Mouse (Mus musculus) neural tube, embryonic 15.5 days (tissue): ENCODE measurements around the gene Nat8l. TPM values are rescaled to one million over a fixed set of nuclear protein-coding genes. Genes with fewer than 3 reads are reported as not detected.

Source experiments
- ATAC-seq: fragments of 200-750 bp; cut with Nextera tagmentation; 2 replicates; pipeline ENCODE4 v1.8.0; 2017; ENCODE audit warnings: mild to moderate bottlenecking, moderate TSS enrichment, moderate library complexity; ENCODE audit not compliant: low FRiP score
- H3K27ac ChIP-seq: fragments of 300-500 bp; sonication (generic); replicated peaks from 2 replicates; pipeline ENCODE4 v1.5.1; 2015; ENCODE audit warnings: mild to moderate bottlenecking, inconsistent platforms
- H3K27me3 ChIP-seq: fragments of 300-500 bp; sonication (generic); replicated peaks from 2 replicates; pipeline ENCODE4 v1.6.1; 2015; ENCODE audit warnings: inconsistent platforms
- H3K36me3 ChIP-seq: fragments of 300-500 bp; sonication (generic); 2 replicates; pipeline ENCODE4 v1.6.1; 2015; ENCODE audit warnings: inconsistent platforms
- H3K4me1 ChIP-seq: fragments of 300-500 bp; sonication (generic); 2 replicates; pipeline ENCODE4 v1.6.1; 2015; ENCODE audit warnings: inconsistent platforms
- H3K4me2 ChIP-seq: fragments of 300-500 bp; sonication (generic); 2 replicates; pipeline ENCODE4 v1.6.1; 2015; ENCODE audit warnings: inconsistent platforms, mild to moderate bottlenecking, moderate library complexity
- H3K4me3 ChIP-seq: fragments of 300-500 bp; sonication (generic); replicated peaks from 2 replicates; pipeline ENCODE4 v1.5.1; 2015; ENCODE audit warnings: mild to moderate bottlenecking, inconsistent platforms
- H3K9ac ChIP-seq: fragments of 300-500 bp; sonication (generic); replicated peaks from 2 replicates; pipeline ENCODE4 v1.6.1; 2015; ENCODE audit warnings: mild to moderate bottlenecking, inconsistent platforms
- H3K9me3 ChIP-seq: fragments of 300-500 bp; sonication (generic); replicated peaks from 2 replicates; pipeline ENCODE4 v1.6.1; 2016; ENCODE audit warnings: inconsistent platforms
- WGBS: fragments of 180-500 bp; shearing (Covaris S2); methylation state at CpG from one replicate; pipeline ENCODE4 v1.1.7; 2015; ENCODE audit warnings: mixed read lengths; 5-methylcytosine and 5-hydroxymethylcytosine counted together
- polyA plus RNA-seq: library from polyadenylated mRNA; unstranded; fragments of >200 nt; fragmentation: Nextera tagmentation; extraction: Ambion mirVana; gene quantifications from 2 replicates; pipeline ENCODE4 v1.2.1, GENCODE M21; 2015

Nat8l gene
- polyA plus RNA-seq, 1 experiment from 2014 or later: 6.4 TPM

GRCm38 (mm10) chr5:34007392-34007941 lies 11.7 kb downstream of the Nat8l start:
- ATAC-seq: no peak
- Histone ChIP-seq H3K27me3 (no peaks in the 10 kb centered on the region), H3K4me1 (0 out of 2 replicates have a peak, but pooled peaks cover 5% of the 10 kb centered on the region), H3K36me3 (no peaks in the 10 kb centered on the region; the same call in 1 of the 2 replicates), H3K4me3 (no peak overlapping the region), H3K9ac (no peak overlapping the region), H3K4me2 (no peak overlapping the region), H3K9me3 (no peaks in the 10 kb centered on the region), H3K27ac (no peak overlapping the region)
- WGBS: 89% methylated on average over 4 of the region's 4 CpGs

- no peaks in the 10 kb centered on the region for H3K9me3 ChIP-seq
- H3K27ac ChIP-seq: no peak overlapping the region
- no peak overlapping the region for H3K4me2 ChIP-seq
- WGBS: 52% methylated on average over 1 of the region's 1 CpGs
- no peaks in the 10 kb centered on the region for H3K4me1 ChIP-seq
- H3K4me3 ChIP-seq: no peak overlapping the region
- no peaks in the 10 kb centered on the region for H3K27me3 ChIP-seq
- no peak overlapping the region for H3K9ac ChIP-seq
- no peak for ATAC-seq
- H3K36me3 ChIP-seq: no peaks in the 10 kb centered on the region
Observed at GRCm38 (mm10) chr5:34014652-34015051, 18.9 kb downstream of the Nat8l start.

GRCm38 (mm10) chr5:34018968-34019367 lies 23.2 kb downstream of the Nat8l start:
- H3K27ac ChIP-seq: no peak overlapping the region
- ATAC-seq: no peak
- H3K27me3 ChIP-seq: no peaks in the 10 kb centered on the region
- H3K9me3 ChIP-seq: no peaks in the 10 kb centered on the region
- H3K9ac ChIP-seq: no peak overlapping the region
- H3K4me2 ChIP-seq: no peak overlapping the region
- no peaks in the 10 kb centered on the region for H3K4me1 ChIP-seq
- H3K36me3 ChIP-seq: no peaks in the 10 kb centered on the region
- no peak overlapping the region for H3K4me3 ChIP-seq
- WGBS: 87% methylated on average over 4 of the region's 4 CpGs

- Histone ChIP-seq H3K4me1 (no peaks in the 10 kb centered on the region), H3K9ac (no peak overlapping the region), H3K4me3 (no peak overlapping the region), H3K27me3 (no peaks in the 10 kb centered on the region), H3K4me2 (no peak overlapping the region), H3K27ac (no peak overlapping the region), H3K9me3 (no peaks in the 10 kb centered on the region), H3K36me3 (no peaks in the 10 kb centered on the region)
- 37% methylated on average over 4 of the region's 4 CpGs for WGBS
- no peak for ATAC-seq
Observed at GRCm38 (mm10) chr5:34030101-34030500, 34.3 kb downstream of the Nat8l start.

- Histone ChIP-seq H3K4me2 (no peak overlapping the region), H3K4me3 (no peak overlapping the region), H3K4me1 (no peaks in the 10 kb centered on the region), H3K27me3 (no peaks in the 10 kb centered on the region), H3K27ac (no peak overlapping the region), H3K9ac (no peak overlapping the region), H3K36me3 (no peaks in the 10 kb centered on the region), H3K9me3 (no peaks in the 10 kb centered on the region)
- no peak for ATAC-seq
- WGBS: 64% methylated on average over 6 of the region's 6 CpGs
Observed at GRCm38 (mm10) chr5:34031022-34031421, 35.2 kb downstream of the Nat8l start.

- no peaks in the 10 kb centered on the region for H3K36me3 ChIP-seq
- H3K9me3 ChIP-seq: no peaks in the 10 kb centered on the region
- no peak for ATAC-seq
- H3K4me3 ChIP-seq: no peak overlapping the region
- WGBS: 40% methylated on average over 3 of the region's 3 CpGs
- H3K27me3 ChIP-seq: no peaks in the 10 kb centered on the region
- no peak overlapping the region for H3K9ac ChIP-seq
- H3K4me1 ChIP-seq: no peaks in the 10 kb centered on the region
- no peak overlapping the region for H3K27ac ChIP-seq
- no peak overlapping the region for H3K4me2 ChIP-seq
Observed at GRCm38 (mm10) chr5:34032520-34032919, 36.7 kb downstream of the Nat8l start.

Other genes starting within 250 kb of the Nat8l start
- 68.3 and 72.4 TPM in 2 replicates for gene Letm1, start 213.2 kb upstream of the Nat8l start, polyA plus RNA-seq
- 56.7 and 61.8 TPM in 2 replicates for gene Nsd2, start 175.3 kb upstream of the Nat8l start, polyA plus RNA-seq
- gene Nelfa, start 59.6 kb upstream of the Nat8l start, polyA plus RNA-seq: 33.8 and 43.9 TPM in 2 replicates
- 459 and 621 TPM in 2 replicates for gene Gm1673, start 12.6 kb upstream of the Nat8l start, polyA plus RNA-seq
- 0.31 and 0.52 TPM in 2 replicates for gene Poln, start 173.5 kb downstream of the Nat8l start, polyA plus RNA-seq
- 13.1 and 19.2 TPM in 2 replicates for gene Haus3, start 173.5 kb downstream of the Nat8l start, polyA plus RNA-seq
- 25.7 and 29.7 TPM in 2 replicates for gene Mxd4, start 191.7 kb downstream of the Nat8l start, polyA plus RNA-seq